Mouse (Mus musculus): ENCODE results near the gene Fam49a. TPM values are rescaled to one million over a fixed set of nuclear protein-coding genes. Genes with fewer than 3 reads are reported as not detected.
"Not testable (repeated sequence)": the region's sequence is repeated elsewhere in the genome, so short reads cannot be mapped to it uniquely, and the experiment has no call there.

Gene Fam49a
- polyA plus RNA-seq, 1 experiment, result 28.4 TPM

DNA sequence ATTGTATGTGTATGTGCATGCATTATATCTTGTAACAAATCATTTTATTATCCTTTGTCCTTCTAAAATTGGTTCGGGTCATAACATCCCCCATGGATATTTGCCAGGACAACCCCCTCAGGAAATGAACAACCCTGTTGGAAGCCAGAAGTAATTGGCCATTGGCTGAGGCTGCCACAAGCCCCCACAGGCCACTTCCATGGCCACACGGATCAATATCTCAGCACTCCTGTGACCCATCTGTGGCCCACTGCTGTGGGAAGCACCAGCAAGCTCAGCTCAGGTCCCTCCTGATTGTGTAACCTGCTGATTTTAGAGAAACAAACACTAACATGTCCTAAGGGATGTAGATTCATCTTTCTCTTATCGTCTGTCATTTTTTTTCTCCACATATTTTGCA, 22.4 kb upstream of the Fam49a start:
- TF ChIP-seq POLR2A (IDR thresholded peaks at IDR 0.05; ENCODE audit: borderline replicate concordance, extremely low read depth, insufficient read depth, insufficient read length, poor library complexity, severe bottlenecking) (no peak), CTCF (IDR thresholded peaks at IDR 0.05; ENCODE audit: borderline replicate concordance, extremely low read depth, insufficient read depth, insufficient read length) (no peak)
- DNase-seq (ENCODE audit: low read depth), result no peak

DNA sequence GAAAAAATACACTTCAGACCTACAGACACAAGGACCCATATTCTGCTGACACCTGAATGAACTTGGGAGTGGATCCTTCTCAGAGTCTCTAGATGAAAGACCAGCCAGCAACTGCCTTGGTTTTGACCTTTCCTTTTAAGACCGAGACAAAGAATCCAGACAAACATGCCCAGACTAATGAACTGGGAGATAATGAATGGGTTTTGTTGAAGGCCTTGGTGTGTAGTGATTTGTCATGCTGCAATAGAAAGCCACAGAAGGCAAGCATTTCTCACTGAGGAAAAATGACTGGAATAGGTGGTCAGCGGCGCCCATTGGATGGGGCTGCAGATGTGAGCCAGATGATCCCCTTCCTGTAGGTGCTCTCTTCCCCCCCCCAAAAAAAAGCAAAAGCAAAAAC, 18.8 kb upstream of the Fam49a start:
- TF ChIP-seq CTCF (IDR thresholded peaks at IDR 0.05; ENCODE audit: borderline replicate concordance, extremely low read depth, insufficient read depth, insufficient read length), result no peak
- TF ChIP-seq POLR2A (IDR thresholded peaks at IDR 0.05; ENCODE audit: borderline replicate concordance, extremely low read depth, insufficient read depth, insufficient read length, poor library complexity, severe bottlenecking), result no peak
- DNase-seq (ENCODE audit: low read depth), result no peak

DNA sequence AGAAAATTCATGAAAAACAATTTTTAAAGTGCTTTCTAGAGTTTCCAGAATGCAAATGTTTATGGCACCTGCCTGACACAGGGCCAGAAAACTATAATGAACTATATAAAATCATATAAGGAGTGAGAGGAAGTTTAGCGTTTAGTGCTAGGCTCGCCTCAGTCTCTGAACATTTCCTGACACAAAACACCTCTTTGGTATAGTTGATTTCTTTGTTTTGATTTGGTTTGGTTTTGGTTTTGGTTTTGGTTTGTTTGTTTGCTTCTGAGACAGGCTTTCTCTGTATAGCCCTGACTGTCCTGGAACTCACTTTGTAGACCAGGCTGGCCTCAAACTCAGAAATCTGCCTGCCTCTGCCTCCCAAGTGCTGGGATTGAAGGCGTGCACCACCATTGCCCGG, 14.9 kb upstream of the Fam49a start:
- DNase-seq (ENCODE audit: low read depth), result not testable (repeated sequence)

DNA sequence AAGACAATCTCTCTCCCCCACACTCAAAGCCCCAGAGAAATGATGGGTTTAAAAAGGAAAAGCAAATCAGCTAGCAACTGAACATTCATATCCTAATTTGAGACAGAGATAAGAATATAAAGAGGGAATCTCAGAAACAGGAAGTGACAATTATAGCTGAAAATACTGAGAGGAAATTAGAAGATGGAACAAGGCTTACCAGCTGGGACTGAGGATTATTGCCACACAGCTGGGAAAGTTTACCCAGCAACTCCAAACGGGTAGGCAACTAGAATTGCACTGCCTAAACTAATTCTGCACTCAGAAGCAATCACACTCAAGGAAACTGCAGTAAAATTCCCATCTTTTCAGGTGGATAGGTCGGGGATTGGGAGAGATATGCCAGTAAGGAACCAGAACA, 12.4 kb upstream of the Fam49a start:
- TF ChIP-seq CTCF (IDR thresholded peaks at IDR 0.05; ENCODE audit: borderline replicate concordance, extremely low read depth, insufficient read depth, insufficient read length), result no peak
- TF ChIP-seq POLR2A (IDR thresholded peaks at IDR 0.05; ENCODE audit: borderline replicate concordance, extremely low read depth, insufficient read depth, insufficient read length, poor library complexity, severe bottlenecking), result no peak

DNA sequence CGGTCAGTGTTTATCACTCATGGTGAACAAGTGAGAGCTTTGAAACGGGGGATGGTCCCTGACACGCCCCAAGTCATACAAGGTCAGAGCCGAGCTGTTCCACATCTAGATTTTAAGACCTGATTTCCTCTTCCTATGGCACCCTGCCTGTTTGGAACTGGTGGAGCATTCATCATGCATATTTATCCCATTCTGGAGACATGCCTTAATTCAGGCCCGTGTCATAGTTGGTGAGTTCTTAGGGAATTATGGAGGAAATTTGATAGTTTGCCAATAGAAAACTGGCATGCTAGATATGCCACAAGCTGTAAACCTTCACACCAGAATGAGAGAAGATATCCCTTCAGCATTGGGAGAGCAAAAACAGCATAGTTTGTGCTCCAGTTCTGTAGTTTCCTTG, 8.4 kb upstream of the Fam49a start:
- TF ChIP-seq CTCF (IDR thresholded peaks at IDR 0.05; ENCODE audit: borderline replicate concordance, extremely low read depth, insufficient read depth, insufficient read length) (no peak), POLR2A (IDR thresholded peaks at IDR 0.05; ENCODE audit: borderline replicate concordance, extremely low read depth, insufficient read depth, insufficient read length, poor library complexity, severe bottlenecking) (no peak)
- DNase-seq (ENCODE audit: low read depth), result peak; percentile 85

More for the DNA sequence above, 12.4 kb upstream of the Fam49a start:
- DNase-seq (ENCODE audit: low read depth), result no peak

DNA sequence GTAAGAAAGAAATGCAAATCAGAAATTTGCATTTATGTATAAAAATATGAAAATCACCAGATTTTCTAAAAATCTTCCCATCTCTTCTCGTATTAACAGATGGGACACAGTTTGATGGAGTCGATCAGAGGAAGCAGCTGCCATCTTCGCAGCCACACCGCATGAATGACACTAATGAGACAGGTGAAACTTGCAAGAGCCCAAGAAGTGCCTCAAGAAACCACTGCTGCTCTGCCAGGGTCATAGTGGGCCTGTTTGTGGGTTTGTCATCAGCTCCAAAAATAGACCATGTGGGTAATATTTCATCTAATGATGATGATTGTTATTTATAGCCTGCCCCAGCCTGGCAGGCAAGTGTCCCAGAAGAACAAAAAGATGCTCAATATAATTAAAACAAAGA, 7.8 kb upstream of the Fam49a start:
- TF ChIP-seq CTCF (IDR thresholded peaks at IDR 0.05; ENCODE audit: borderline replicate concordance, extremely low read depth, insufficient read depth, insufficient read length) (no peak), POLR2A (IDR thresholded peaks at IDR 0.05; ENCODE audit: borderline replicate concordance, extremely low read depth, insufficient read depth, insufficient read length, poor library complexity, severe bottlenecking) (no peak)
- peak; percentile 87 for DNase-seq (ENCODE audit: low read depth)

DNA sequence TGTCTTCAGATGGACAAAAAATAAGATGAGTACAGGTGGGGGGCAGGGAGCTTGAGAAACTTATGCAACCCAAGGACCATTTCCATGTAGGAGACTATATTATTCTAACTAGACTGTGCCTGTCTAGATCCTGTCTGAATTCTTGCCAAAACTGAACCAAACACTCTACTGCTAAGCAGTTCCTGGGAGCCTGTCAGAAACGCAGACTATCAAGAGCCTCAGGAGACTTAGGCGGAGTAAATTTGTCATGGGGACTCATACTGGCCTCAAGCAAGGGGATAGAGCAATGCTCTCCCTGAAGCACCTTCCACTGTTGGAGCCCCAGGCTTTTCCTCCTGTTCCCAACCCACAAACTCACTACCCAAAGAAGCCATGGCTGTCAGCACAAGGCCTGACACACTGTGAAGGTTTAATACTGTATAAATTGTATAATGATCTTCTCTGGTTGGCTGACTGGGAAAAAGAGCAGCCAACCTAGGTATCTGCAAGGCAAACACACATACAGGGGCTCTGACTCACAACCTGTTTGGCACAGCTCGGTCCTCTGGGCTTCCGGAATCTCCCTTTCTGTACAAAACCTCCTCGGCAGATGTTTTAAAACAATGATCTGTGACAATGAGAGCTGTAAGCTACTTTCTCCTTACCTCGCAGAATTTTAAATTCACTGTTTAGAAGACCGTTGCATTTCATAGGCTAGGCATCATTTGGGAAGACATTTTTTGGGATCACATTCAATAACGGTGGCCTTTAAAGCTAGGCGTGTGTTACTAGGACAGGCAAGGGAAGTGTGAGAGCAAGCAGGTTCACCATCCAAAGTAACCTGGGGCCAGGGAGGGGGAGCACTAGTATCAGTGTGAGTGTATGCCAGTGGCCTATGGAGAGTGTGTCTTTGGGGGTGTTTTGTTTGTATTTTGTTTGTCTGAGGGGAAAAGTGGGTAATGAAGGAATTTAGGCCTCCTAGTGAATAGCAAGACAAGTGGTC, 669 bp upstream of the Fam49a start:
- DNase-seq (ENCODE audit: low read depth), result peak; percentile 40
- TF ChIP-seq POLR2A (IDR thresholded peaks at IDR 0.05; ENCODE audit: borderline replicate concordance, extremely low read depth, insufficient read depth, insufficient read length, poor library complexity, severe bottlenecking) (no peak), CTCF (IDR thresholded peaks at IDR 0.05; ENCODE audit: borderline replicate concordance, extremely low read depth, insufficient read depth, insufficient read length) (no peak)

DNA sequence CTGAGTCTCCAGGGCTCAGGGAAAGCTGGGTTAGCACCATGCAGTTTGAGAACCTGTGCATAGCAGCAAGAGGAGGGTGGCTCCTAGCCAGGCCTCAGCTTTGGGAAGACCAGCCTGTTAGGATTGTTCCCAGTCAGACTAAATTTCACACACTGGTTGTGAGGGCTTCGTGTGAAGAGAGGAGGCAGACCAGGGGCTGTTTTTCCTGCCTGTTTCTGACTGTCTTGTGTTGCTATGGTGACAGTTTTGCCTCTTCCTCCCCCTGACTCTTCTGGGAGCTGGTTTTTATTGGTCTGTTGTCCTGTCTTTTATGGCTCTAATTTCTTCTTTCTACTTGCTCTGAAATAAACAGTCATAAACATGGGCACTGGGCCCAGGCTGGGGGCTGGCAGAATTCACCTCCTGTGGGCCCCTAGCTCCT, 1.4 kb downstream of the Fam49a start:
- TF ChIP-seq POLR2A (IDR thresholded peaks at IDR 0.05; ENCODE audit: borderline replicate concordance, extremely low read depth, insufficient read depth, insufficient read length, poor library complexity, severe bottlenecking), result no peak
- no peak for TF ChIP-seq CTCF (IDR thresholded peaks at IDR 0.05; ENCODE audit: borderline replicate concordance, extremely low read depth, insufficient read depth, insufficient read length)
- peak; percentile 85 for DNase-seq (ENCODE audit: low read depth)

DNA sequence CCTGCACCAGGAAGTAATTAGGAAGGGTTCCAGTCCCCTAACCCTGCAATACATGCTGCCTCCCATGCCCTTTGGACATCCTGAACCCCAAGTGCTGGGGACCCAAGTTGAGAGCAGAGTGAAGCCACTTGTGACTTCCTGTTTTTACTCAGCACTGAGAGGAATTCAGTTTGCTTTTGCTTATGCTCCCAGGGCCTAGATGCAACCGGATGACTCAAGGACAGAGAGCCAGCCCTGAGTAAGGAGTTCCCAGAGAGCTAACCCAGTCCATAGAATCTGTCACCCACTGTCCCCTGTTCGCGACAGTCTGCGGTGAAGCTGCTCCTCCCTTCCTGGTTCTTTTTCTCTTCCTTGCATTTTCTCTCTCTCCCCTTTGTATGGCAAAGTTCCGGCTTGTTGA, 2.2 kb downstream of the Fam49a start:
- no peak for TF ChIP-seq CTCF (IDR thresholded peaks at IDR 0.05; ENCODE audit: borderline replicate concordance, extremely low read depth, insufficient read depth, insufficient read length)
- TF ChIP-seq POLR2A (IDR thresholded peaks at IDR 0.05; ENCODE audit: borderline replicate concordance, extremely low read depth, insufficient read depth, insufficient read length, poor library complexity, severe bottlenecking), result no peak
- no peak for DNase-seq (ENCODE audit: low read depth)

DNA sequence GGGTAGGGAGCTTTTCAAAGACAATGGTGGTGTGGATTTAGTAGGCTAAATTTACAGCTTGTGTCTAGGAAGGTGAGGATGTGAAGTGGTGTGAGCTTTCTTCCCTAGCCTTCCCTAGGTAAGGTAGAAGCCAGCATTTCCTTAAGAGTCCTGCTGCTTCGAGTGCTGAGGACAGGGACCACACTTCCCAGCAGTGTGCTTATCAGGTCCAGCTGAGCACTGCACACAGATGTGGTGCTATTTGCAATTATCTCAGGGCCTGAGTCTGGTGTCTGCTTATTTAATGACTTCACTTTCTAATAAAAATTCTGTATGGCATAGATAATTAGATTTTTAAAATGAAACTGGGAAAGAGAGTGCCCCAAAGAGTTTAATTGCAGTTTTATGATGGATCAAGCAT, 4.6 kb downstream of the Fam49a start:
- no peak for TF ChIP-seq POLR2A (IDR thresholded peaks at IDR 0.05; ENCODE audit: borderline replicate concordance, extremely low read depth, insufficient read depth, insufficient read length, poor library complexity, severe bottlenecking)
- TF ChIP-seq CTCF (IDR thresholded peaks at IDR 0.05; ENCODE audit: borderline replicate concordance, extremely low read depth, insufficient read depth, insufficient read length), result no peak
- DNase-seq (ENCODE audit: low read depth), result no peak

DNA sequence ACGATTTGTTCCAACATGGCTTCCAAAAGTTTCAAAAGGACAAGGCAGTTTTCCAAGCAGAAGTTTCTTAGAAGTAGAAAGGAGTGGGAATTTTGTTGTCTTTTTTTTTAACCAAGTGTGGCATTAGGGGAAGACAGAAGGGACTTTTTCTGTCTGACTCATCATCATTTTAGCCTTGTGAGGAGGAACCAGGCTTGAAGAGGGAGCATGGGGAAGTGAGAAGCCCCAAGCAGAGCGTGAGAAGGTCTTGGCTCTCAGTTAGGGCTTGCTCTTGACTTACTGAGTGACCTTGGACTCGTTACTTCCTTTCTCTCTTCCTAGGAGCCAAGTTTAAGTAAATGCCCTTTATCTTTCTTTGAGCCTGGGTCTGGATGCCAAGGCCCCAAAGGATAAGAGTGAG, 8.6 kb downstream of the Fam49a start:
- no peak for DNase-seq (ENCODE audit: low read depth)
- TF ChIP-seq POLR2A (IDR thresholded peaks at IDR 0.05; ENCODE audit: borderline replicate concordance, extremely low read depth, insufficient read depth, insufficient read length, poor library complexity, severe bottlenecking) (no peak), CTCF (IDR thresholded peaks at IDR 0.05; ENCODE audit: borderline replicate concordance, extremely low read depth, insufficient read depth, insufficient read length) (no peak)

DNA sequence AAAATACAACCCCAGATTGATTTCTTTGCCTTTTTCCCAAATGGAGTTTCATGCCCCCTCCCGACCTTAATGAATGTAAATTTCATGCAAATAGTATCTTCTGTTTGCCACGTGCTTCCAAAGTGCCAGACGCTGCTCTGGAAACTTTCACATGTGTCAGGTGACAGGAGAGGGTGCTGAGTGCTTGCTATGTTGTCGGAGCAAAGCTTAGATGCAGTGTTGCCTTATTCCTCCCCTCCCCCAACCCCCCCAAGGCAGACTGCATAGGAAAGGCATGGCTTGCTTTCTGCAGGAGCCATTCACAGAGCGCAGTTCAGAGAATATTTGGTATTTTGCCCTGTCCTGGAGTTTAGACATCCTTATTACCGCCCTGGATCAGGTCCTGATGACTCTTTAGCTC, 12.2 kb downstream of the Fam49a start:
- peak; percentile 91 for DNase-seq (ENCODE audit: low read depth)
- TF ChIP-seq POLR2A (IDR thresholded peaks at IDR 0.05; ENCODE audit: borderline replicate concordance, extremely low read depth, insufficient read depth, insufficient read length, poor library complexity, severe bottlenecking), result no peak
